Mouse (Mus musculus): ENCODE data around the gene Fam89b.

Fam89b gene

DNA sequence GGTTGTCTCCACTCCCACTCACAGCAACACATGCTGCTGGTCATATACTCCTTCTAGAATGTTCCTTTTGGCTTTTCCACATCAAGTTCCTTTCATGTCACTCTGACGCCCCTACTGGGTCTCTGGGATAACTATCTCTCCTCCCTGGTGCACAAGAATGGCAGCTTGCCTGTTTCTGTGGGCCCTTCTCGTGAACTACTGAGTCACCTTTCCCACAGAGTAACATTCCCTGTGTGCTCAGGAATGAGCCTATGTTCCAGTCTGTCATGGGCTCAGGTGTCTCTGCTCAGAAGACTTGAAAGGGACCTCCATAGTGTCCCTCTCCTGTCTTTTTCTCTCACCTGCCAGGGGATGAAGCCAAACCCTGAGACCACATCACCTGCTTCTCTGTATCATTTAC lies 10.0 kb upstream of the Fam89b start:
- DNase-seq = no peak

DNA sequence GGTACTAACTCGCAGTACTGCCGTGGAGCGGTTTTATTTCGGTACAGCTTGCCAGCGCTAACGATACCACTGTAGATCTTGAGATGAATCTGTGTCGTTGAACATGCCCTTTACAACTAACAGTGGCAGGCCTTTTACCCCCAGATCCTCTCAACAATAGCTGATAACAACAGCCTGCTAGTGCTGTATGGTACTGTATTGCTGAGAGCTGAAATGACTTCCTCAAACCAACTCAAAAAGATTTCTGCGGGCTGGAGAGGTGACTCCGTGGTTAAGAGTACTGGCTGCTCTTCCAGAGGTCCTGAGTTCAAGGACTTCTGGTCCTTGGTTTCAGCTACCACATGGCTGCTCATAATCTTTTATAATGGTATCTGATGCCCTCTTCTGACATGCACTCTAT lies 4.9 kb upstream of the Fam89b start:
- DNase-seq = no peak

DNA sequence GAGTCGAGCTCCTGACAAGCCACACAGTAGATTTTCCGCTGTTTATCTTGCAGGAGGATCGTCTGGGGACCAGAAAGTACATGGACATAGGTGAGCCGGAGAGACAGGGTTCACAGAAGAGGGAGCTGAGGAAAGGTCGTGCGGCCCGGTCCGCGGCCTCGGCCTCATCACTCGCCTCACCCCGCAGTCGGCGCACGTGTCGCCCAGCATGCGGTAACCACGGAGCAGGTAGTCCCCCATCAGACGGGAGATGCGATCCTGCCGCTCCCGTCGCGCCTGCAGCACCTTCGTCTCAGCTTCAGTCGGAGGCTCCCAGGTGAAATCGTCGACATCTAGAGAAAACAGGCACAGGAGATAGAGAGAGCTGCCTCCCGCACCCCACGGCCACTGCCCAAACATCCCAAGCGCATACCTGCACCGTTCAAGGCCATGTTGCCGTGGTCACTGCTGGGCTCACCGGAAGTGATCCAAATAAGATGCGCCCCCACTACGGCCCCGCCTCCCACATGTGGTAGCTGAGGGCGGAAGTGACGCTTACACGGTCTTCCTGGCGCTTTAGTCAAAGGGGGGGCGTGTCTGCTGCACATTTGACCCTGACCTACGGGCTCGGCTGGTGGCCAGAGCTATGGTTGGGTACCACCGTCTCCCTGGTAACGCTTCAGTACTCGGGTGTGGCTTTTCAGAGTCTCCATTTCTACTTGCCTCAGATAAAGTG lies 2.0 kb upstream of the Fam89b start:
- peak; percentile 93 to 95 for DNase-seq

DNA sequence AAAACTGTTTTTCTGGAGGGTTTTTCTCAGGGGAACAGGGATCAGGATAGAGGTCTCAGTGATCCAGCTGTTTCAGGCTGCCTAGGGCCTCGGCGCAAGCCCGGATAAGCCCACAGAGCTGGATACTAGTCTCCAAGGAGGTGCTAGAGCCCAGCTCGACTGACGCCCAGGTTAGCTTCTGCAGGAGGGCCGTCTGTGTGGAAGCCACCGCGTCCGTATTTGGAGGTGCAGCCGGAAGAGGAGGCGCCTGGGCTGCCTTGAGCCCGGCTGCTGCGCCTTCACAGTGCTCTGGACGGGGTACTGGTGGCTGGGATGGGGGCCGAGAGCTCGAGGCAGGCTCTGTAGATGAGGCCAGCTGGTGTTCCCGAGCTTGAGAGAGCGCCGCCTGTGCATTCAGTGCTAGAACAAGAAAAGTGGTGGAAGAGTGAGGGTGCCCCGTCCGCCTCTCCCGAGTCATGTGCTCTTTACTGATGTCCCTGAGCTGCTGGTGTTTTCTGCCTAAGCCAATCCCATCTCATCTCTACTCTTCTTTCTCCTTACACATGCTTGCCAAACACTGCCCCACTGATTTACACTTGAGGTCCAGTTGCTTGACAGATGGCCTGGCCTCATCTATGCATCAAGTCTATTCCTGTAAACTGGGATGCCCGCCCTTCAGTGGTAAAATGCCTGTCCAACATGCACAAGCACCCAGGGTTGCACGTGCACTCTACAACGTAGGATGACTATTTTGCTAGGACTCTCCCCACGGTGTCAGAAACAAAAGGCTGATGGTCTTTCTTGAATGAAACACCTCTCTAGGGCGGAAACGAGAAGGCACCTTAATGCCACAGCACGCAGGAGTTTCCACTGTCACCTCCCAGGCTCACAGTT lies 1.1 kb upstream of the Fam89b start:
- no peak for DNase-seq

DNA sequence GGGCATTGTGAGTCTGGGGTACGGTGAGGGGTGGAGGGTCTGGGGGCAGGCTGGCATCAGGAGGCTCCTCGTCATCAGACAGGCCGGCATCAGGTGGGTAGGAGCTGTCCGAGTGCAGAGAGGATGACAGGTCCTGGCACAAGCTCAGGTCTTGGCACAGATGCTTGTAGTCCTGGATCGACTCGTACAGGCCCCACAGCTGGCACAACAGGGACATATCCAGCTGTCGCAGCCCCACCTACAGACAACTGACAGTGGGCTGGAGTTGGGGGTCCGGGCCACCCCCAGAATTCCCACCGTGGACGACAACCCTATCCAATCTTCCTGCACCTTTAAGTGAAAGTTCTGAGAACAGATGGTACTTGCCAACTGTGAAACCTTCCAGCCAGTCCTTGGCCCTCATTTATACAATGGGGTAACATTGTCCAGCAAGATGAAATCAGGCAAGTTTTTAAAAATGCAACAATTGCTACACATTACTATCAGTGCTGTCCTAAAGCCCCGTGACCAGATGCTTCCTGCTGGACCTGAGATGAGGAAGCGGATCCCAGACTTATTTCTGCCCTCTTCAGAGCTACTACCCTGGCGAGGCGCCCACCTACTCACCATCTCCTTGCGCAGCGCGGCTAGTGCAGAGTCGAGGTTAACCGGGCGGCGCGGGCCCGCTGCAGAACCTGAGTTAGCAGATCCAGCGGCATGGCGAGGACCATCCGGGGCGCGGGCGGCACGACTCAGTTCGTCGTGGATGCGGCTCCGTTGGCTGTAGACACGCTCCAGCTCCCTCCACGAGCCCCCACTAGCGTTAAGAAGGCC lies 616 bp downstream of the Fam89b start:
- peak; percentile 46 to 50 for DNase-seq

DNA sequence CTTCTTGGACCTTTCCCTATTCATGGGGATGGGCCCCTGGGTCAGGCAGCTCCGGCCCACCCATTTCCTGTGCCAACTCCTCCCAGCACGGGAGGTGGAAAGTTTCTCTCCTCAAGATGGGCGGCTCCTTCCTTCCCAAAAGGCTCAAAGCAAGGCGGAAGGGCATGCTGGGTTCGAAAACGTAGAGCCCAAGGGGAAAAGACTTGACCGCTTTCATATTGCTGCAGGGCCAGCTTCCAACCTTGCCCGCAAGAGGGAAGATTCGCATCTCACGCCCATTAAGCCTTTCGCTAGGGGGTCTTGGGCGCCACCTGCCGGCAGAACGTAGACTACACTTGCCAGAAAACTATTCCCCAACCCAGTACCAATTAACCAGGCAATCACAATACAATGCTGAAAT lies 1.8 kb downstream of the Fam89b start:
- DNase-seq = peak; percentile 83 to 87

DNA sequence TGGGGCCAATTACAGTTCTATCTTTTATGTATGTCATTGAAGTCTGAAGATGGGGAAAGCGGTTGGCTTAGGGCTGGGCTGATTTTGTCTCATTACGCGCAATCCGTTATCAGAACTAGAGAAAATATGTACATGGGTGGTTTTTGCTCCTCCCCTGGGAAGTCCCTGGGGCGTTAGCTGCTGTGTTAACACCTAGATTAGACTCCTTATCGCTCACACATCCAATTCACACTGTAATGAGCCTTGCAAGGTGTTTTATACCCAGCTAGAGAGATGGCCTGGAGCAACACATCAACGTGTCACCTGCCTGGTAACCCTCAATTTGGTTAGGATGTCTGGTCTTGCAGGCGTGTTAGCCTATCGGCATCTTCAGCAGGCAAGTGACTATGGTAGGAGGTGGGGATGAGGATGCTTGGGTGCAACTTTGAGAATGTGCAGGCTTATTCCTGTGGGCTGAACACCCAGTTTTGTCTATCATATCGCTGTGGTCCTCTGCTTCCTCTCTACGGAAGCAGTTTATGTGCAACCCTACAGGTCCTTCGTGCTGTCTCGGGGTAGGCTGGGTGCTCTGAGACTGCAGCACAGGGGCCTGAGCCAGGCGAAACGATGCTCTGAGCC lies 2.4 kb downstream of the Fam89b start:
- DNase-seq = no peak

DNA sequence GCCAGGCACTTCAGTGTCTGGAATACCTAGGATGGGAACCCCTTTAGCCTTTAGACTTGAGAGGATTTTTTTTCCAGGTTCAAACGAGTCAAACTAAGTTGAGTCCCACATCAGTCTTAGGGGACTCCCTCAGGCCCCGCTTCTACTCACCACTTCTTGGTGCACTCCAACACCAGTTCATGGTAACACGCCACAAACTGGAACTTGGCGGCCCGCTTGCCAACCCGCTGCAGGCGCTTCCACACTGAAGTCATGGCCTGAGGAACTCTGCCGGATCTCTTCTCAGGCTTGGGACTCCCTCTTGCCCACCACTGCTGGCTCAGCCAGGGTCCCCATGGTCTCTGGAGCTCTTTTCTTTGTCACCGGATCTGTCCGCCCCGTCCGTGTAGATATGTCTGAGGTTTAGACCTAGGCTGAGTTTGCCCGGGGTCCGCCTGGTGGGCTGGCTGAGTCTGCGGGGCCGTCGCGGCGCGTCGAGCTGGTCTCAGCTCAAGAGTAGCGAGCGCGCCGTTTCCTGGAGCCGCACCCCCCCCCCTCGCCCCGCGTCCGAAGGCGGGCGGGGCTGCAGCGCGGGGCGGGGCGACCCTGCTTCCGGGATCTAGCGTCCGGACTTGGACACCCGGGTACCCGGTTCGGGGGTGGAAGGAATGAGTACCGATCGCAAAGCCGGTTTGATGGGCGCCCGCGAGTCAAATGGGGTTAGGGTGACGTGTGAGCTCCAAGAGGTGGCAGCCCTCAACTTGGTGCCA lies 3.5 kb downstream of the Fam89b start, which contains the start of gene Ehbp1l1:
Gene Ehbp1l1 (minus strand): TSS at position 551 of the 749 bp plus-strand sequence.
- peak; percentile 78 to 83 for DNase-seq

DNA sequence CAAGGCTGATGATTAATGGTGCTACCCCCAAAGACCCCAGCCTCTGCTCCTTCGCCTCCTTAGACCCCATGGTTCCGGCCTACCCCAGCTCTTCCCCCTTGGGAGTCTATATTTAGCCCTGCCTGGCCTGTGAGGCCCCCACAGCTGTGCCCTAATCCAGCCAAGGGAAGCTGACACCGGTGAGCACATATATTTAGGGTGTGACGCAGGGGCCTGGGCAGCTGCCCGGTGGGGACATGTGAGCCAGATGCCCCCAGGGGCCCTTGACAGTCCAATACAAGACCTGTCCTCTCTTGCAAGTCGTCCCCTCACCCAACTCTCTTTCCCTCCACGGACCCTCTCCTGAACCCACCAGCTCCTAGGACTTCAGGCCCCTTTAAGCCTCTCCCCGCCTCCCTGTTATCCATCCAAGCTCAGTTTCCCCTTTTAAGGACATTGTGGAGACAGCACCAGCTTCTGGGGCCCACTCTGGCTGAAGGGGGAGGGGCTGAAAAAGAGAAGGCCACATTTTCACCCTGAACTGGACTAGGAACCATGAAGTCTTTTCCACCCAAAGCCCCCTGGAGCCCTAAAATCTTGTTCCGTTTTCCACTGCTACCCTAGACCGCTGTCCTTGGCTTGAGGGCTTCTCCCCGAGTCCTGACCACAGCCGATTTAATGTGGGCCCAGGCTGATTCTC lies 4.3 kb downstream of the Fam89b start:
- peak; percentile 47 to 52 for DNase-seq

DNA sequence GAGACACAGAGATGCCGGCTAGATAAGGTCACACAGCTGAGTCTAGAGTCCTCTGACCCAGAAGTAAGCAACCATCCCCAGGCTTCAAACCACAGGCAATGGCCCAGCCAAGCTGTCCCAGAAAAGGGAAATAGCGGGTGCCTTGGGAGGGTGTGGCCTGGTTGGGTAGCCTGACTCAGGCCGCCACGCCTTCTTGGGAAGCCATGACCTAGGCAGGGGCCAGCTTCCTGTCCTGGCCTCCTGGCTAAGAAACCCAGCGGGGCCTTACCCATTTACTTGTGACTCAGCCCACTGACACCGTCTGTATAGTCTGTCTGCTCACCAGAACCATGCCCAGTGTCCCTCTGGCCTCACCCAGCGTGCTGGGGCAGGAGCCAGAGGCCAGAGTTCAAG lies 4.9 kb downstream of the Fam89b start:
- DNase-seq = peak; percentile 90 to 91

DNA sequence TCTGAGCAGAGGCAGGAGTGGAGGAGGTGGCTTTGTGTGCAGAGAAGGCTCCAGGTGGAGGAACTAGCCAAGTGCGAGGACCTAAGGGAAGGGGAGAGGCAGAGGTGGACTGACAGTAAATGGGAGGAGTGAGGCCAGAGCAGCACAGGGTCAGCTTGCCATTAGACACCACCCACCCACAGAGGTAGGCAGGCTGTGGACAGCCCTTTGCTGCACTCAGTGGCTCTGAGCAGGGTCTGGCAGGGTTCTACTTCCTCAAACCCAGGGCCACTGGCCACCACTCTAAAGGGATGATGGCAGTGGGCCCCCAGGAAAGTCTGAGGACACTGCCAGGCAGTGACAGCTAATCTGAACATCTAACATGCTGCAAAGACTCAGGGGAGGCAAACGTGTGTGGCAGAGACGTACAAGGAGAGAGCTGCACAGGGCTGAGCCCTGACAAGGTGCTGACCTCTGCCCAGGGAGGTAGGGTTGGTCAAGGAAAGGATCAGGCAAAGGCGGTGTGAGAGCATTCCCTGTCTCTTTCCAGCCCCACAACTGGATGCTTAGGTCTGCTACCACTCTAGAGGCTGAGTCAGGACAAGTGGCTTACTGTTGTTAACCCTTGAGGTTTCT lies 5.4 kb downstream of the Fam89b start:
- DNase-seq = no peak

DNA sequence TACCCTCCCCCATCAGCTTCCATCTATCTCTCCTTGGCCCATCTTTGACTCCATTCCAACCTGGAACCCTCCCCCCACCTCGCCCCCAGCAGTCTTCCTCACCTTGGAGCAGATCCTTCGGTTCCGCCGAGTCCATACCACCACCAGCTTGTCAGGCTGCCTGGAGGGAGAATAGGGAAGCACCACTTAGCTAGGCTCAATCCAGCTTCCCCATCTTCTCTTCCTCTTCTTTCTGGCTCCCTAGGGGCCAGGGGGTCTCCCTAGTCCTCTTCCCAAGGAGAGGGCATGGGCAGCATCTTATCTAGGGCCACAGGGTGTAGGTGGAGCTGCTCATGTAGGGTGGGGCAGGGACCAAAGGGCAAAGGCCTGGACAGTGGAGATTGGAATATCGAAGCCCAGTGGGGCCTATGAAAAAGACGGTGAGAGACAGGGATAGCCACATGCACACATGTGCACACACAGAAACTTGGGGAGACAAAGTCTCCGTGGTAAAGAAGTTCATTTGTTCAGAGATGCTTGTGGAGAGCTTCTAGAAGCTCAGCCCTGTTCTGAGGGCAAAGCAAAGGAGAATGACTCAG lies 6.5 kb downstream of the Fam89b start:
- DNase-seq = no peak

DNA sequence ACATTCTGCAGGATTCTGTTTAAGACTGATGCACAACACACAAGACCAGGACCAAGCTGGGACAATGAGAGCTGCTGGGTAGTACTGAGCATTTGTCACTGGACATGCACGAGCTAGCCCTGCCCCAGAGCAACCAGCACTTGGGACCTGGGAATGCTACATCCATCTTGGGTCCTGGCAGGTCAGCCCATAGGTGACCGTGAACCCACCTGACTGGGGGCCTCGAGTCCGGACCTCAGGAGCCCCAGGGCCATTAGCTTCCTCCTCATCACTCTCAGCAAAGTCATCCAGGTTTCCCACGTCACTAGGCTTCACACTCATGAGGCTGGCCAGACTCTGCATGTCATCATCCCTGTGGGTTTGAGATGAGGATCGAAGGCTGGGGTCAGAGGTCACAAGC lies 8.2 kb downstream of the Fam89b start:
- no peak for DNase-seq

DNA sequence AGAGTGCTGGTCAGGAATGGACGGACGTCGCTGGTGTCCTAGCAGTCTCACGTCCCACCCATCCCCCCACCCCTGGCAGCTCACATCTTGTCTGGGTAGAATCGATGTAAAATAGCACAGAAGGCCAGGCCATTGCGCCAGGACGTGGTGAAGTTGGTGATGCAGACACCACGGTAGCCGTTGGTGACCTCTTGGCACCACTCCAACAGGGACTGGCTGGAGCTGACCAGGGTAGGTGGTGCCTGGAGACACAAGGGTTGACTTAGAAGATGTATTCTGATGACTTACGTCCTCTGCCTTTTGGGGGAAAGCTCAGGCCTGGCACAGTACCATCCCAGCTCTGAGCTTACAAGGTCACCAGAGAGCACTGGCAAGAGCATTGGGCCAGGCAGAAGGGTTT lies 12.5 kb downstream of the Fam89b start:
- no peak for DNase-seq

DNA sequence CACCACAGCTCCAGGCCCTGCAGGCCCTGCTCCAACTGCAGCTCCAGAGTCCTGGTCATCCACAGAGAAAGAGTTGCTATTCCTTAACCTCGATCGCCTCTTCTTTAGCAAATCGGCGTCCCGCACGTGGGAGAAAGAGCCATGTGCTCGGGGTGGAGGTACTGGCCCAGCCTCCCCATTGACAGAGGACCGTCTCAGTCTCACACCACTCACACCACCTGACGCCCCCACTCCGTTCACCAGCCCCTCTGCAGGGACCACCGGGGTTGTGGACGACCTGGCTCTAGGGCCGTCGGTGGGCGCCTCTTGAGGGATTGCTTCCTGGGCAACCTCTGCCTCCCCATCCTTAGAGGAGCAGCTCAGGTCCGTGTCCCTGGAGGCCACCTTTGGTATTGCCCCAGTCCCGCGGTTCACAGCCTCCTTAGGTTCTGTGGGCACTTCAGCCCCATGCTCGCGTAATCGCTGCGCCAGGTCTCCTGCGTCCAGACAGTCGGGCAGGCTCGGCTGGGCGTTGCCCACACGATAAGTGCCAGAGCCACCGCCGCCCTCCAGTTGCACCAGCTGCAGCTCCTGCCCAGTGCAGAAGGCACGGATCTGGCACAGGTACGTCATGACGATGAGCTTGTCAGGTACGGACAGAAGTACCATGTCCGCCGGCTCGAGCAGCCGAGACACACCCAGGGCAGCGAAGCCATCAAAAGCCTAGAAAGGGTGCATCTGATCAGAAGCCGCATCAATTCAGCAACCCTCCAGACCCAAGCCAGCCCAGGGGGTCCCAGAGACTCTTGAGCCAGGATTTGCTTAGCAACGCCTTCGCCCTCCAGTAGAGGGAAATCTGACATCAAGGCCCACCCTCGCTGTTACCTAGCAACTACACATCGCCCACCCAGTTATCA lies 13.4 kb downstream of the Fam89b start:
- DNase-seq = peak; percentile 66 to 83

DNA sequence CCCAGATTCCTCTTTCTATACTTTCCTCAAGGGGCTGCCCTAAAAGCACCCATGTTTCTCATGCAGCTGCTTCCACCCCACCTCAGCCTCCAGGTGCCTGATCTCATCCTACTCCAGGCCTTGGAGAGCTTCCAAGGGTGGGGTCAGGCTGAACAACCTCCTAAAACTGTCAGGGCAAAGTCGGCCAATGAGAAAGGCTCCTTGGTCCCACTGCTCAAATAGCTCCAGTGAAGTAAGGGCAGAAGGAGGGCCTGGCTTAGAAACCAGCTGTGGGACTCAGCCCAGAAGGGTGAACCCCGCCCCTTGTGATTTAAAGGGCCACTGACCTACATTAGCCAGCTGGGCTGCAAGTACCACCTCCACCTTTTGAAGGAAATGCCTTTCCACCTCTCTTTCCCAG lies 15.7 kb downstream of the Fam89b start:
- DNase-seq = peak; percentile 89 to 93

DNA sequence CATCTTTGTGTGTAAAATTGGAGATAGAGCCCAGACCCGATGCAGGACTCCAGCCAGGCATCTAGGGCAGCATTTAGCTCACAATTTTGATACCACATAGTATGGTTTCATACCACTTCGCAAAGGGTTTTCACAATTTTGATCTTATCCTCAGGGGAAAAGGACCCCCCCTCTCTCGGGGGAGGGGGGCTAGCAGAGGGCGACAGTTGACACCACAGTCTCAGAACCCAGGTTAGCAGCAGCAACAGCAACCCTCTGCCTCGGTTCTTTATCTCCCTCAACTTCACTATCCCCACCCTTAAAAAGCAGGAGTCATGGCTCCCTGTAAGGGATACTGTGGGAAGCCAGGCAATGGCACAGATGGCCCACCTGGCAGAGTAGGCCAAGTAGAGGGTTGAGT lies 16.2 kb downstream of the Fam89b start:
- no peak for DNase-seq

DNA sequence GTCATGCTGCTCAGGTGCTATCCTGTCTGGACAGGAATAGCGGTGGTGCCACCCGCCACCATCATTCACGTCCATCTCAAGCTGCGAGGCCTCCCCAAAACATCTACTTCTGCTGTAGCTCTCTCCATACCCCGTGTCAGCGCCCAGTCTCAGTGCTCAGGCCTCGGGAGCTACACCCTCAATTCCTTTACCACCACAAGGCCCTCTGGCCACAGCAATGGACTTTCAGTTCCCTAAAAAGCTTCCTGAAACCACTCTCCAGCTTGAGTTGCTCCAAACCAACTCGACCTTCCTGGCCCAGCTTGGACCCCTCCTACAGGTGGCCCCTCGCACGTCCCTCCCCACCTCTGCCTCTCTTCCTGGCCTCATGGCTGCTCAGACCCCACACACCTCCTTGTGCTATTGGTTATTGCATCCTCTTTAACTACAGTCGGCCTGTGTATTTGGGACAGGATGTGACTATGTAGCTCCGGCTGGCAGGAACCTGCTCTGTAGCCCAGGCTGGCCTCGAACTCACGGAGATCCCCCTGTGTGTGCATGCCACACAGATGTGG lies 17.5 kb downstream of the Fam89b start:
- no peak for DNase-seq

DNA sequence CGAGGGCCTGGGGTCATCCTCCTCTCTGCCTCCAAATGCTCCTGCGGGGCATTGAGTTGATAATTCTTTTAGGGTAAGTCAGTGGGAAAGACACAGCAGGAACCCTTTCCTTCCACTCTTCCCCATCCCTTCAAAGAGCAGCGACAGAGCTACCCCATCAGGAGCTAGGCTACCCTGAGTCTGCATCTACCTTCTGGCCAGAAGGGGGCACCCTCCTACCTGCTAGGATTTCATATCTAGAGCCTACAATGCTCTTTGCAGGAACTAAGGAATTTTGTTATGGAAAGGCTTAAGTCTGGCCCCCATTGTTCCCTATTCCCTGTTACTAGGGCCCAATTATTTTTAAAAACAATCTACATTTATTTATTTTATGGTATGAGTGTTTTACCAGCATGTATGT lies 18.2 kb downstream of the Fam89b start:
- peak; percentile 77 to 85 for DNase-seq

All from lung, adult 18-20 months (tissue).